Mouse (Mus musculus): Measurements from ENCODE around the gene Pygo1.

Gene Pygo1

GRCm38 (mm10) chr9:72925021-72925934 lies at the start of gene Pygo1:
Pygo1 (plus strand) TSS chr9:72925645.
- peak; percentile 31 to 33 for DNase-seq (ENCODE audit: low spot score in 2 of 2)

- DNase-seq (ENCODE audit: low spot score in 2 of 2): no peak
These were observed 49.6 kb upstream of the Pygo1 start for GRCm38 (mm10) chr9:72875878-72876277.

GRCm38 (mm10) chr9:72877905-72878304 lies 47.5 kb upstream of the Pygo1 start:
- DNase-seq (ENCODE audit: low spot score in 2 of 2): no peak

GRCm38 (mm10) chr9:72878656-72879055 lies 46.8 kb upstream of the Pygo1 start:
- no peak for DNase-seq (ENCODE audit: low spot score in 2 of 2)

- DNase-seq (ENCODE audit: low spot score in 2 of 2): no peak
These were observed 45.8 kb upstream of the Pygo1 start for GRCm38 (mm10) chr9:72879601-72880000.

GRCm38 (mm10) chr9:72880225-72880960 lies 45.1 kb upstream of the Pygo1 start:
- DNase-seq (ENCODE audit: low spot score in 2 of 2): peak in 1 of 2 experiments; percentile 21

- peak; percentile 73 to 76 for DNase-seq (ENCODE audit: low spot score in 2 of 2)
These were observed 44.2 kb upstream of the Pygo1 start for GRCm38 (mm10) chr9:72881026-72881768.

GRCm38 (mm10) chr9:72883940-72884339 lies 41.5 kb upstream of the Pygo1 start:
- peak; percentile 25 to 48 for DNase-seq (ENCODE audit: low spot score in 2 of 2)

- DNase-seq (ENCODE audit: low spot score in 2 of 2): no peak
These were observed 35.7 kb upstream of the Pygo1 start for GRCm38 (mm10) chr9:72889777-72890176.

- DNase-seq (ENCODE audit: low spot score in 2 of 2): no peak
These were observed 34.9 kb upstream of the Pygo1 start for GRCm38 (mm10) chr9:72890499-72891085.

GRCm38 (mm10) chr9:72892761-72893160 lies 32.7 kb upstream of the Pygo1 start:
- DNase-seq (ENCODE audit: low spot score in 2 of 2): no peak

- no peak for DNase-seq (ENCODE audit: low spot score in 2 of 2)
These were observed 30.6 kb upstream of the Pygo1 start for GRCm38 (mm10) chr9:72894796-72895352.

GRCm38 (mm10) chr9:72902057-72902456 lies 23.4 kb upstream of the Pygo1 start:
- DNase-seq (ENCODE audit: low spot score in 2 of 2): no peak

GRCm38 (mm10) chr9:72902611-72903010 lies 22.8 kb upstream of the Pygo1 start:
- peak in 1 of 2 experiments; percentile 15 for DNase-seq (ENCODE audit: low spot score in 2 of 2)

- DNase-seq (ENCODE audit: low spot score in 2 of 2): no peak
These were observed 18.7 kb upstream of the Pygo1 start for GRCm38 (mm10) chr9:72906693-72907103.

- no peak for DNase-seq (ENCODE audit: low spot score in 2 of 2)
These were observed 14.1 kb upstream of the Pygo1 start for GRCm38 (mm10) chr9:72911381-72911780.

GRCm38 (mm10) chr9:72913551-72913950 lies 11.9 kb upstream of the Pygo1 start:
- DNase-seq (ENCODE audit: low spot score in 2 of 2): no peak

- no peak for DNase-seq (ENCODE audit: low spot score in 2 of 2)
These were observed 9.7 kb upstream of the Pygo1 start for GRCm38 (mm10) chr9:72915728-72916127.

- no peak for DNase-seq (ENCODE audit: low spot score in 2 of 2)
These were observed 2.4 kb upstream of the Pygo1 start for GRCm38 (mm10) chr9:72923068-72923467.

- DNase-seq (ENCODE audit: low spot score in 2 of 2): no peak
These were observed 452 bp downstream of the Pygo1 start for GRCm38 (mm10) chr9:72925935-72926258.

GRCm38 (mm10) chr9:72931166-72931790 lies 5.8 kb downstream of the Pygo1 start:
- DNase-seq (ENCODE audit: low spot score in 2 of 2): no peak
